Mouse (Mus musculus) adrenal gland, postnatal 14 days (tissue): ENCODE results near the gene Irf7. TPM values are rescaled to one million over a fixed set of nuclear protein-coding genes. Genes with fewer than 3 reads are reported as not detected.

Experiments
- DNase-seq: peaks from one replicate; pipeline ENCODE4 v3.0.0; 2021; ENCODE audit warnings: mixed read lengths
- long read RNA-seq, 2 experiments: library from polyadenylated mRNA; stranded (forward); transcript quantifications; one replicate each; pipeline ENCODE4 v2.0.0; 2021
- total RNA-seq: library from RNA; stranded (reverse); gene quantifications from 2 replicates; pipeline ENCODE4 v1.2.3, GENCODE M21; 2021

The Irf7 gene
- 5.2 and 7.7 TPM in 2 replicates for total RNA-seq
- long read RNA-seq, experiment 1, transcript Irf7-201 (10 exons, 1,916 nt): major isoform, 5 of 11 reads
- long read RNA-seq, experiment 1, partial matches to known transcripts: 1 of 11 reads
- long read RNA-seq, experiment 1, other reads (novel, unspliced or antisense): 3 of 11 reads
- long read RNA-seq, experiment 2, partial matches to known transcripts: 1 of 5 reads
- long read RNA-seq, experiment 2, other reads (novel, unspliced or antisense): 1 of 5 reads

DNA sequence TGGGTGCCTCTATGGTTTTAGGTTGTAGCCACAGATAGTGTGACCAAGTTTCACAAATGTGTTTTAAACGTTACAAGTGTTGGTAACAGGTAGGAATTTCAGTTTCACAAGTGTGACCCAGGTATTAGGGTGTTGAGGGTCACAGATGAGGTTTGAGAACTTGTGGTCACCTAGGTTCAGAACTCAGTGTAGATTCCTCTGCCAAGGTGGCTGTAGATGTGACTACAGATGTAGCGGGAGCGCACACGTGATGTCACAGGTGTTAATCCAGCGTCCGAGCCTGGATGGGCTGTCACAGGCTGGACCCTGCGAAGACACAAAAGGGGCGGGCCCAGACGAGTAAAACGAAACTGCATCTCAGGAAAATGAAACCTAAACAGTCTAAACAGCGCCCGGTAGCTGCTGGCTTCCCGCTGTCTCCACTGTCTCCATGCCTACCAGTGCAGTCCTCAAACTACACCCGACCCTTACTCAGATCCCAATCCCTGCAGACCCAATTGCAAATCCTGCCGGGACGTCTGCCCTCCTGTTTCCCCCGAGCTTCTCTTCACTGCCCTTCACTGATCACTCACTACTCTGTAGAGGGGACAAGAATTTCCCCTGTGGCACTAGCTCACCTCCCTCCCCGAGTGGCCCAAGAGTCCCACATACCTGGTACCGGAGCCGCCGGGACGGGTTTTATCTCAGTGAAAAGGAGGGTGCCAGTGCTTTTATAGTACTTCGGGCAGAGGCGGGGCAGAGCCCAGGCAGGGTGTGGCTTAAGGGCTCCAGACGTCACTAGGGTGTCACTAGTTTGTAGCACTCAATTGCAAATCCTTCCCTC, at the start of gene Irf7:
TSS of gene Irf7 (minus strand) at position 743 of the 823 bp plus-strand sequence.
- DNase-seq: peak; percentile 82

DNA sequence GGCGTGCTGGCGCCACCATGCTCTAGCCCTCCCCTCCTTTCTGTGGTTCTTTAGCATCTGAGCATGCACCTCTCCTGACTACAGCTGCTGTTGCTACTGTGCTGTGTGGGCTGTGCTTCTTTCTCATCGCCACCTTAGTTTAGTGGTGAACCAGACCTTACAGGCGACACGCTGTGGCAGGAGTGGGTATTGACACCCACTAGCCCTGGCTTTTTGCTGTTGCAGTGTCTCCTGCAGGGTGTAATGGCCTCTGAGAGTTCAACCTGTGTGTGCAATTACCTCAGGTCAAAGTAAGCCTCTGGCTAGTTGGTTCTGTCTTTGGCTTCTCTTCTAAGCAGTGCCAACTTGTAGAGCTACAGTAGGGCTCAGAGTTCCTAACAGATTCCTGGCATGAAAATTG, 49.7 kb upstream of the Irf7 start:
- peak; percentile 72 for DNase-seq

DNA sequence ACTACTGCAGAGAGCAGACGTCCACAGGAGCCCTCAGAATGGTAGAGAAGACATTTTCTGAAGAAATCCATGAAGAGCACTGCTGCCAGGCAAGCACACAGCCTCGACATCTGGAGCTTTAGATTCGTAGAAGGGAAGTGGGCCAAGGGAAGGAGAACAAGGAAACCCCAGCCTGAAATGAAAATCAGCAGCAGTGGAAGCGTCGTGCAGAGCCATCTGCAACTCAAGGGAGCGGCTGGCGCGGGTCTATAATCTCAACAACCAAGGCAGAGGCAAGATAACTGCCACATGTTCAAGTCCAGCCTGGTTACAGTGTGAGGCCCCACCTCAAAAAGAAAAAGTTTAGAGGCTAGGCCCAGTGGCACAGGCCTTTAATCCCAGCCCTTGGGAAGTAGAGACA, 48.8 kb upstream of the Irf7 start:
- no peak for DNase-seq

DNA sequence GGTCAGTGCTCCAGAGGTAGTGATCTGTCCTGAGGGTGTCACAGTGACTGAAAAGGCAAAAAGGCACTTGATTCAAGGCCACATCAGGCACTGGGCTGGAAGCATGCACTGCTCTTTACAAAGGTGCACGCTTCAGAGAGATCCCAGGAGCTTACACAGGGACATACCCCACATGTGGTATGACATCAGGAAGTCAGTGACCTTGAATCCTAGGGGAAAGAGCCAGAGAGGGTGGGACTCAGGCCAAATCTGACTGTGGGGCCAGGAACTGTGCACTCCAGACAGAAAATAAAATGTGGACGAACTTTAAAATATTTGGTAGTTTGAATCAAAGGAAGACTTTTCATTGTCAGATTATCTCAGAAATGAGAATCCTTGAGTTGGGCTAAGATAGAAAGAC, 48.1 kb upstream of the Irf7 start:
- peak; percentile 57 for DNase-seq

DNA sequence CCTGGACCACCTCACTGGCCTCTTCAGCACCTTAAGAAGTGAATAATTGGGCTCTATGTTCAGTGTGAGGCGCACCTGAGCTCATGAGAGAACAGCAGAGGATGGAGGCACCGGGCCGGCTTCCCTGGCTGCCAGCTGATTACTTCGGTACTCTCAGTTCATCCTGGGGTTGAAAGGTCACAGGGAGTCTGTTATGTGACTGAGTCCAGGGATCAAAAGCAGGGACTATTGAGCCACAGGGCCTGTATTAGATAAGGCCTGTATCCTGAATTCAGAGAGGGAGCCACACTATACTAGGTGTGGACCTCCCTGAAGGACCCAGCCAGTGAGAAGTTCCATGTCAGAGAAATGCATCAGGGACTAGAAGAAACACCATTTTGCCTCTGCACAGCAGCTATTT, 38.3 kb upstream of the Irf7 start:
- no peak for DNase-seq

DNA sequence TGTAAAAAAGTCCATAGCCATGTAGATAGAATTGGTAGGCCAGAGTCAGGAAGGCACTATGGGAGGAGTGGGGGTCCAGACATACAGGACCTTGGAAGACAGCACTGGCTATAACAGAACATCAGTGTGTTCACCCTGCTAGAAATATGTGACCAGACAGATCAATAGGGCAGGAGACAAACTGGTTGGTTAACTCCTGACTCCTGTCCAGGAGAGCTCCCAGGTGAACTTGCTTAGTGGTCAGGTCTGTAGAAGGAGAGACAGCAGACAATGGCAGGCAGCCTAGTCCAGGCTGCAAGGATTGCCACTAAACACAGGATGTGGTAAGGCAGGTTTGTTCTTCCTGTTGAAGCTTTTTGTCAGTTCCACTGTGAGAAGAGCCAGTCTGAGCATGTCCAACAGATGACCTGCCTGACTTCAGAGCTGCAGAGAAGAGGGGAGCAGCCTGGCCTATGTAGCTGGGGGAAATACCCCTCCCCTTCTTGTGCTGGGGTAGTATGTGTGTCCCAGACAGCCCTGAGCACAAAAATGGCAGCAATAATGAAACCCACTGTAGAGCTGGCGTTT, 36.5 kb upstream of the Irf7 start:
- DNase-seq: no peak

DNA sequence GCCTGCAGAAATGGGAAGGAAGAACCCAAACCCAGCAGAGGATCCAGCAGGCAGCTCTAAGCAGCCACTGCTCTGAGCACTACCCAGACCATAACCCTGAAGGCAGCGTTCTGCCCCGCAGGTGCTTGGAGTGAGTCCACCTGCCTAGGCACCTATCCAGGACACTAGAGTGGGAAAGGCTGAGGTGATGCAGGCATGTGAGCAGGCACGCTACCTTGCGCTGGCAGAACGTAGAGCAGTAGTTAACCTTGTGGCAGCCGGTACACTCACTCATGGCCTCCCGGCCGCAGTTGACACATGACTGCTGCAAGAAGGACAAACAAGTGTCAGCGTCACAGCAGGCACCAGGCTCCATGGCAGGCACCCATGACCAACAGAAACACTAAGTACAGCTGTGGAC, 35.1 kb upstream of the Irf7 start:
- peak; percentile 61 for DNase-seq

DNA sequence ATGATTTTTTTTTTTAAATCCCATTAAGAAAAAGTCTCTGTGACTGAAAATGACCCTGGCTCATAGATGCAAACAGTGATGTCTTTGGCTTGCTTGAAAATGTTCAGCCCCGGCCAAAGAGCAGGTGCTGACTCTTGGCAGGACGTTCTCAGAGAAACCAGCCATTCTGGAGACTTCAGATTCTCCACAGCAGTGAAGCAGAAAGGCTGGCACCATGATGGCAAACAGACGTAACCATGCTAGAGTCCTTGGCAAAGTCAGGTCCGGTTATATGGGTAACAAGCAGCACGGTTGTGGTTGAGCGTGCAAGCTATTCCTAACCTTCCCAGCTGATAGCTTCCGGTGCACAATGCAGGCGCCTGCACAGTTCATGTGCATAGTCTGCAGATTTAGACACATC, 32.9 kb upstream of the Irf7 start:
- DNase-seq: no peak

DNA sequence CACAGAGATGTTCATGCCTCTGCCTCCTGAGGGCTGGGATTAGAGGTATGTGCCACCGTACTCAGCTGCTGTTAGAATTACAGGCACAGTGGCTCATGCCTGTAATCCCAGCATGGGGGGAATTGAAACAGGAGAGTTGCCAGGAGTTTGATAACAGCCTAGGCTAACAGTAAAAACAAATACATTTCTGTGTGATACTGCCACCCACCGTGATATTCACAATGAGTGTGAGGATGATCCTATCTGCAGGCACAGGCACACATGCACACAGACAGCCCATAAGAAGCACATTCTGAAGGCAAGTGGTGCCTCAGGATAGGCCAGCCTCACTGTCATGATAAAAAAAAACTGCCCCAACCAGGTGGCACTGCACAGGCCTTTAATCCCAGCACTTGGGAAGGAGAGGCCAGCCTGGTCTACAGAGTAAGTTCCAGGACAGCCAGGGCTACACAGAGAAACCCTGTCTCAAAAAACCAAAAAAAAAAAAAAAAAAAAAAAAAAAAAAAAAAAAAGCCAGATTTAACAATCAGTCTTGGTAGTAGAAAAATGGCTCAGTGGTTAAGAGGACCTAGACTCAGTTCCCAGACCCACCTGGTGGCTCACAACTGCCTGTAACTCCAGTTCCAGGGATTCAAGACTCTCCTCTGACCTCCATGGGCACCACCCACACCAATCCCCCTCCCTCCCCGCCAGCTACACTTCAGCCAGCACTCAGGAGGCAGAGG, 31.8 kb upstream of the Irf7 start:
- no peak for DNase-seq

DNA sequence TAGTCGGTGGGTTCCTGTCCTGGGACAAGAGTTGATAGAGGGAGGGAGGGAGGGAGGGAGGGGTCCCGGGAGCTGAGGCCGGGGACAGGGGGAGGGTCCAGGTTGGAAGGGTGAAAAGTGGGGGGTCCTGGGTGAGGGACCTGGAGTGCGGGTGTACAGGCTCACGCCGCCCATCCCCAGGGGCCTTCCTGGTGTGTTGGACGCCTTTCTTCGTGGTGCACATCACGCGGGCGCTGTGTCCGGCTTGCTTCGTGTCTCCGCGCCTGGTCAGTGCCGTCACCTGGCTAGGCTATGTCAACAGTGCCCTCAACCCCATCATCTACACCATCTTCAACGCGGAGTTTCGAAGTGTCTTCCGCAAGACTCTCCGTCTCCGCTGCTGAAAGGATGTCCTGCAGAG, 28.2 kb upstream of the Irf7 start:
- DNase-seq: no peak

DNA sequence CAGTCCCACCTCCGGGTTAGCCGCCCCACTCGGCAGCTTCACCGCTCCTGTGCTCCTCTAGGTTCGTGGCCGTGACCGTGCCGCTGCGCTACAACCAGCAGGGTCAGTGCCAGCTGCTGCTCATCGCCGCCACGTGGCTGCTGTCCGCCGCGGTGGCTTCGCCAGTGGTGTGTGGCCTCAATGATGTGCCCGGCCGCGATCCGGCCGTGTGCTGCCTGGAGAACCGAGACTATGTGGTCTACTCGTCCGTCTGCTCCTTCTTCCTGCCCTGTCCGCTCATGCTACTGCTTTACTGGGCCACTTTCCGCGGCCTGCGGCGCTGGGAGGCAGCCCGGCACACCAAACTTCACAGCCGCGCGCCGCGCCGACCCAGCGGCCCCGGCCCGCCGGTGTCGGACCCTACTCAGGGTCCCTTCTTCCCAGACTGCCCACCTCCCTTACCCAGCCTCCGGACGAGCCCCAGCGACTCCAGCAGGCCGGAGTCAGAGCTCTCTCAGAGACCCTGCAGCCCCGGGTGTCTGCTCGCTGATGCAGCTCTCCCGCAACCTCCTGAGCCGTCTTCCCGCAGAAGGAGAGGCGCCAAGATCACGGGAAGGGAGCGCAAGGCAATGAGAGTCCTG, 27.7 kb upstream of the Irf7 start:
- DNase-seq: peak; percentile 70

DNA sequence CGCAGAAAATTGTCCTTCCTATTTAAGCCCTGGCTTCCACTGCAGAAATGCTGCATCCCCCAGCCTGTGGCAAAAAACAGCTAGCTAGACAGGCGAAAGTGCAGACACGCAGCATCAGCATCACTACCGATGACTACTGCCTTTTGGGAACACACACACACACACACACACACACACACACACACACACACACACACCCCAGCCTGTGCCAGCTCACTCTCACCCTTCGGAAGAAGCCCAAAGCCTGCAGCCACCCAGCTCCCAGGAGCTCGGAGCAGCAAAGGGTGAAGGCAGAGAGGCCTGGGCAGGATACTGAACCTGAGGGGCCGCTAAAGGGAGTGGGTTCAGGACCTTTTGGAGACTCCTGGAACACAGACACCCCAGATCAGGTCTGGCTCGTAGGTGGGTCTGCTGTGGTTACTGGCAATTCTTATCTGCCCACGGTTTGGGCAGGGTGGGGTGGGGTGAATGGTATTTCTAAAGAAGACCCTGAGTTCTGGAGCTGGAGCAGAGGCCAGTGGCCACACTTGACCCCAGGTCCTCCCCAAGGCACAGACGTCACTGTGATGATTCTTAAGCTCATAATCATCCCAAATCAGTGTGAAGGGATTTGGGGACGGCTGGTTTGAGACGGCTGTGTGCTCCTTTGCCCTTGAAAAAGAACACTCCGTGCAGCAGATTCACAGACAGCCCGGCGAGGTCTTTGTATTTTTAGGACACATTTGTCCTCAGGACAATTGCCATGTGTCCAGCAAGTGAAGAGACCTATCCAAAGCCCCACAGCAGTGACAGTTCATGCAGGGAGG, 26.5 kb upstream of the Irf7 start:
- no peak for DNase-seq

DNA sequence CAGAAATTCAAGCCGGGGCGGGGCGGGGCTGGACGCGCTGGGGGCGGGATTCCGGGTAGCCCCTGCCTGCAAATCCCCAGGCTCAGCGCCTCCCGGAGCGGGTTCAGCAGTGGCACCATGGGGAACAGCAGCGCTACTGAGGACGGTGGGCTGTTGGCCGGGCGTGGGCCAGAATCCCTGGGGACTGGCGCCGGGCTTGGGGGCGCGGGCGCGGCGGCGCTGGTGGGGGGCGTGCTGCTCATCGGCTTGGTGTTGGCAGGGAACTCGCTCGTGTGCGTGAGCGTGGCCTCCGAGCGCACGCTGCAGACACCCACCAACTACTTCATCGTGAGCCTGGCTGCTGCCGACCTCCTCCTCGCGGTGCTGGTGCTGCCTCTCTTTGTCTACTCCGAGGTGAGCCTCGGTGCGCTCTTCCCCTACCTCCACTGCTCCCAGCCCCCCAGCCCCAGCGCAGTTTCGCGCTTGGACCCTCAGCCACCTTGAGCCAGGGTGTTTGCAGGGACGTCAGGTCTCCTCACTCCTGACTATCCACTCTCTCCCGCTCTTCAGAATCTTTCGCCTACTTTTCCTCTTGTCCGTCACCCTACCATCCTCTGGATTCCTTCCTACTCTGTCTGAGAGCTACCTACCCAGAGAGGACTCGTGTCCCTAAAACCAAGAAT, 25.8 kb upstream of the Irf7 start, which contains the start of gene Drd4:
TSS of gene Drd4 (plus strand) at position 86 of the 662 bp plus-strand sequence.
- peak; percentile 54 for DNase-seq

DNA sequence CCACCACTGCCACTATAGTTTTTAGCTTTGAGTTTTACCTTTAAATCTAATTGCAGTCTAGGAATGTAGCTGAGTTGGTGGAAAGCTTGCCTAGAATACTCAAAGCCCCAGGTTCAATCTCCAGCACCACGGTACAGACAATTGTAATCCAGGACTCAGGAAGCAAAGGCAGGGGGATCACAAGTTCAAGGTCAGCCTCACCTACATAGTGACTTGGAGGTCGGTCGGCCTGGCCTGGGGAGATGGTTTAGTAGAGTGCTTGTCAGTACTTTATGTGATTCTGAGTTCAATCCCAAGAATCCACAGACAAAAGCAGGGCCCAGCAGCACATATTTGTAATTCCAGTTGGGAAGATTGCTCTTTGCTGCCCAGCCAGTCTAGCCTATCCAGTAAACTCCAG, 21.8 kb upstream of the Irf7 start:
- DNase-seq: no peak

DNA sequence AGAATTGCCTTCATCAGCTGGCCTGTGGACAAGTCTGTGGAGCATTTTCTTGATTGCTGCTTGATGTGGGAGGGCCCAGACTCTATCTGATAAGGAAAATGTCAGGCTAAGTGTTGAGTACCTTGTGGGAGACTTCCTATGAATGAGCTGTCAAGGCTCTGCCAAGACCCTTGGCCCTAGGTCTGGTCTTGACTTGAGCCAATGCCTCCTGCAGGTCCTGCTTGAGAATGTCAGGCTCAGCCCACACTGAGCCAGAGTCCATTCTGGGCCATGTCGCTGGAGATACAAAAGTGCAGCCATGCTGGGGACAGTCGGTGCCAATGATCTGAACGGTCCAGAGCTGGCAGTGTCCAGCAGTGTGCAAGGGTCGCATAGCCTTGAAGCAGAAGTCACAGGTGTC, 16.5 kb upstream of the Irf7 start:
- no peak for DNase-seq

DNA sequence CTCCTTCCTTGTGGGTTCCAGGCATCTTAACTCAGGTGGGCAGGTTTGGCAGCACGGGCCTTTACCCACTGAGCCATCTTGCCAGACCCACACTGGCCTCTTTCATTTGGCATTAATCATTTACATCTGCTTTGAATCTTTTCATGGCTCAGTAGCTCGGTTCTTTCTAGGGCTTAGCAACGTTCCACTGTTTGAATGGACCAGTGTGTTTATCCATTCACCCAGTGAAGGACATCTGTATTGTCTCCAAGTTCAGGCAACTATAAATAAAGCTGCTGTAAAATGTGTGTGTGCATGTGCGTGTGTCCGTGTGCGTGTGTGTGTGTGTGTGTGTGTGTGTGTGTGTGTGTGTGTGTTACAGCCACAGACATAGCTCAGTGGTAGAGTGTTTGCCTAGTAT, 15.2 kb upstream of the Irf7 start:
- DNase-seq: no peak

DNA sequence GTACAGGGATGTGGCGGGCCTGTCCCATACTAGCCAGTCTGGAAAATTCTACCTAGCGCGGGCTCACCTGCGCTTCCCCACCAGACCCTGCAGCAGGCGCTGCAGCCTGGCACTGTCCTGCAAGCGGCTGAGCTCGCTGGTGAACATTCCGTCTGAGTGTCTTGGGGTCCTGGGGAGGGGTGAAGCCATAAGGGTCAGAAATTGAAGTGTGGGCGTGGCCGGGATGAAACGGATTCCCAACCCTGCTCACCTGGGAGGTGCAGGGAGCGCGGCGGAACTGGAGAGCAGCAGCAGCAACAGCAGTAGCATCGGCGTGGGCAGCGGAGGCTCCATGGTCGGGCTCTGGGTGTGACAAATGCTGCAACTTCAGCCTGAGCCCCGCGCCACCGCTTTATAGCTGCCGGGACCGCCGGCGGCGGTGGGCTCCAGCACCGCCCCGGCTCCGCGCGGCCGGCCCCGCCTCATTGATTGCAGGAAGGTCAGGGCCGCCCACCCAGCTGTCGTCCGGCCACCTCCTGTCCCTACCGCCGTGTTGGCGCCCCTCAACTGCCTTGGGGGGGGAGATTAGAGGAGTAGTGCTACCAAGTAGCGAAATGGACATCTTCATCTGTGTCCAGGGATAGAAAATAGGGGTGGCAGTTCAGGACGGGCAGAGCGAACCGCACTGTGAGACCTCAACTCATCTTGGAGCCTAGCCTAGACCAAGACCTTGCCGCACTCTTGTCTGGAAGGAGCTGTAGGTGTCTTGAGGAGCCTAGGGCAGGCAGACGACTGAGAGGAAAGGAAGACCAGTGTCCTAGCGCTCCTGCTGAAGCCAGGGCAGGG, 12.7 kb upstream of the Irf7 start, which contains the start of gene Sct:
TSS of gene Sct (minus strand) at position 368 of the 825 bp plus-strand sequence.
- DNase-seq: peak; percentile 56

DNA sequence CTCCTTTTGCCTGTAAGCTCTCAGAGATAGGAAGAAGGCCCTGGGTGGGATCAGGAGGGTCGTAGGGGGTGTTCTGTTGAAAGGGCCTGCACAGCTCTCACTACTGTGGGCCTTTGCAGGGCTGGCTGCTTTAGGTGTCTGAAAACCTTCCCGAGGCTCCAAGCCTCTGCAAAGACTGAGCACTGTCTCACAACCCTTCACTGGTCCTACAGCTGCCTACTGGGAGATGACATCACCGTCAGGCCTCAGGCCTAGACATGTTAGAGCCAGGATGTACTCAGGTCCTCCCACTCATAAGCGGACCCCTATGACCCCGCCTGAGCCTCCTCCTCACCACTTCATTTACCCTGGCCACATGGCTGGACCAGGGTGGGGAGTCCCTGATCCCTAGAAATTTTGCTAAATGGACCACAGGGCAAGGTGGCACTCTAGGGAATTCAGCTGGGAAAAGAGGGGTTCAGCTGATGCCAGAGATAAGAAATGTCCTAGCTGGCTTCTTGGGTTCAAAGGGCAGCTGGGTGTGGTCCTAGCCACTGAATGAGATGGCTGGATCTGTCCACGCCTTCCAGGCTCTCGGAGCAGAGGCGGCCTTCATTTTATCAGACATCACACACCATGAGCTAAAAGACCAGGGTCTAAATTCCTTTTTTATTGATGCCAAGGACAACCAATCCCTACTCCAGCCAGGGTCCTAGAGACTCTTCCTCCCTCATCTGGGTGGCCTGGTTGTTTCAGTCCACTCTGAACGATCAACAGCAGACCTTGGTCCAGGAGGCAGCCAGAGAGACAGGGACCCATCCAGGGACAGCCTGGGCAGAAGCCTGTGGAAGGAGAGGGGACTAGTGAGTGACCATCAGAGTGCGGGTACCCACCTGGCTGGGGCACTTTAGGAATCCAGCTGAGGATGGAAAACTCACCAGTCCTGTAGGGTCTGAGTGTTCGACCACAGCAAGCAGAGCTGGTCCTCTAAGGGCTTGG, 11.7 kb upstream of the Irf7 start:
- no peak for DNase-seq

DNA sequence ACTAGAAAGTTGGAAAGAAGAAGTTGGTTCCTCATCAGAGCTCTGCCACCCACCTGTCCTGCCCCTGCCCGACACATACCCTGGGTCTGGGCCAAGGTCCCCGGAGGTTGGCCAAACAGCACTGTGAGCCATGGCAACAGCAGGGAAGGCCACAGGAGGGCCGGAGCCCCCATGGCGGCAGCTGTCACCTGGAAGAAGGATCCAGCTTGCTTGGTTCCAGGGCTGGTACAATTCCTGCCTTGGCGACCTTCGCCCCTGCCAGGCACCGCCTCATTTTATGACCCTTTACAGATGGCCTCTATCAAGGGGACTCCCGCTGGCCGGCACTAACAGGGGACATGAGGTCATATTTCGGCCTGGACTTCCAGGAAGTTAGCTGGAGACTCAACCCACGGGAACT, 10.3 kb upstream of the Irf7 start, which contains the start of gene Cdhr5:
TSS of gene Cdhr5 (minus strand) at position 241 of the 400 bp plus-strand sequence.
- peak; percentile 55 for DNase-seq
